Mouse (Mus musculus) forebrain, postnatal 0 days (tissue): ENCODE results near the gene Crip1. TPM values are rescaled to one million over a fixed set of nuclear protein-coding genes. Genes with fewer than 3 reads are reported as not detected.
A peak's percentile ranks its signal among the peaks of the same experiment; 100 is the strongest.
"Not testable (repeated sequence)": the region's sequence is repeated elsewhere in the genome, so short reads cannot be mapped to it uniquely, and the experiment has no call there.

Experiments used
- ATAC-seq: fragments of 200-750 bp; cut with Nextera tagmentation; 2 replicates; pipeline ENCODE4 v1.8.0; 2017; ENCODE audit warnings: mild to moderate bottlenecking, moderate library complexity
- DNase-seq: peaks from one replicate; pipeline ENCODE4 v3.0.0-alpha.2; 2015
- H3K27ac ChIP-seq: fragments of 300-500 bp; sonication (generic); 2 replicates; pipeline ENCODE4 v1.5.1; 2014; ENCODE audit warnings: low read depth, mild to moderate bottlenecking, antibody characterized with exemption, low read length, moderate library complexity, mixed read lengths
- H3K27me3 ChIP-seq: fragments of 300-500 bp; sonication (generic); 2 replicates; pipeline ENCODE4 v1.6.1; 2014; ENCODE audit warnings: mild to moderate bottlenecking, low read length, mixed read lengths; ENCODE audit not compliant: insufficient read depth
- H3K36me3 ChIP-seq: fragments of 300-500 bp; sonication (generic); 2 replicates; pipeline ENCODE4 v1.6.1; 2014; ENCODE audit warnings: mild to moderate bottlenecking, moderate library complexity; ENCODE audit not compliant: insufficient read depth
- H3K4me1 ChIP-seq: fragments of 300-500 bp; sonication (generic); 2 replicates; pipeline ENCODE4 v1.6.1; 2014; ENCODE audit warnings: antibody characterized with exemption; ENCODE audit not compliant: insufficient read depth
- H3K4me2 ChIP-seq: fragments of 300-500 bp; sonication (generic); 2 replicates; pipeline ENCODE4 v1.6.1; 2014; ENCODE audit warnings: low read depth, mild to moderate bottlenecking, moderate library complexity
- H3K4me3 ChIP-seq: fragments of 300-500 bp; sonication (generic); 2 replicates; pipeline ENCODE4 v1.5.1; 2014; ENCODE audit warnings: low read depth, low read length, mixed read lengths
- H3K9ac ChIP-seq: fragments of 300-500 bp; sonication (generic); 2 replicates; pipeline ENCODE4 v1.6.1; 2014; ENCODE audit warnings: mild to moderate bottlenecking
- H3K9me3 ChIP-seq: fragments of 300-500 bp; sonication (generic); 2 replicates; pipeline ENCODE4 v1.6.1; 2016; ENCODE audit warnings: low read length
- CTCF ChIP-seq: sonication (generic); IDR thresholded peaks from 2 replicates; pipeline ENCODE4 v1.5.1; 2016; ENCODE audit warnings: antibody characterized with exemption, control low read depth, low read depth
- WGBS: fragments of 180-500 bp; shearing (Covaris S2); extraction: QIAGEN DNeasy Blood & Tissue Kit; methylation state at CpG from one replicate; pipeline ENCODE4 v1.1.7; 2014; 5-methylcytosine and 5-hydroxymethylcytosine counted together
- polyA plus RNA-seq: library from polyadenylated mRNA; unstranded; fragments of >200 nt; fragmentation: Nextera tagmentation; extraction: Ambion mirVana; gene quantifications from 2 replicates; pipeline ENCODE4 v1.2.1, GENCODE M21; 2015
- total RNA-seq: library from RNA; depleted of rRNA; stranded (reverse); fragments of >200 nt; gene quantifications from 2 replicates; pipeline ENCODE4 v1.2.3, GENCODE M21; 2014

The Crip1 gene
- total and polyA plus RNA-seq, 2 experiments from 2014 or later: 16.1 to 28.9 TPM

GRCm38 (mm10) chr12:113185442-113186291, 39.6 kb downstream of the Crip1 start, which contains the start of gene Tmem121:
Tmem121 (plus strand) TSS chr12:113185930.
- H3K4me1 ChIP-seq: peaks cover 9% of the 10 kb centered on the region
- H3K36me3 ChIP-seq: peaks cover 25% of the 10 kb centered on the region
- H3K9ac ChIP-seq: peak within 1 kb of the TSS; percentile 84
- ATAC-seq: peak; percentile 54
- peak; percentile 63 for DNase-seq
- no peaks in the 10 kb centered on the region for H3K27me3 ChIP-seq
- H3K4me2 ChIP-seq: peak within 1 kb of the TSS; percentile 97
- H3K4me3 ChIP-seq: peak within 1 kb of the TSS; percentile 72
- WGBS: 1% methylated on average over 62 of the region's 63 CpGs
- 0 out of 2 replicates have a peak, but pooled peaks have one; percentile 1 for TF ChIP-seq CTCF
- H3K27ac ChIP-seq: peak within 1 kb of the TSS; percentile 74
- no peaks in the 10 kb centered on the region for H3K9me3 ChIP-seq

GRCm38 (mm10) chr12:113186326-113187010, 40.4 kb downstream of the Crip1 start:
- Histone ChIP-seq H3K4me2 (peak overlapping the region; percentile 97), H3K27ac (peak overlapping the region; percentile 74), H3K27me3 (no peaks in the 10 kb centered on the region), H3K9ac (peak overlapping the region; percentile 84), H3K4me3 (peak overlapping the region; percentile 72), H3K36me3 (peaks cover 32% of the 10 kb centered on the region), H3K4me1 (peaks cover 9% of the 10 kb centered on the region), H3K9me3 (no peaks in the 10 kb centered on the region)
- ATAC-seq (0 out of 2 replicates have a peak, but pooled peaks have one; percentile 14), DNase-seq (no peak)
- TF ChIP-seq CTCF: no peak
- WGBS: 32% methylated on average over 12 of the region's 12 CpGs

- no peak for ATAC-seq
These were observed 40.9 kb downstream of the Crip1 start for GRCm38 (mm10) chr12:113187011-113187375.

GRCm38 (mm10) chr12:113187584-113188295, 41.6 kb downstream of the Crip1 start:
- WGBS: 9% methylated on average over 56 of the region's 56 CpGs
- H3K4me2 ChIP-seq: peak overlapping the region; percentile 97
- peaks cover 9% of the 10 kb centered on the region for H3K4me1 ChIP-seq
- no peaks in the 10 kb centered on the region for H3K27me3 ChIP-seq
- peak overlapping the region; percentile 84 for H3K9ac ChIP-seq
- H3K4me3 ChIP-seq: peak overlapping the region; percentile 72
- no peaks in the 10 kb centered on the region for H3K9me3 ChIP-seq
- no peak overlapping the region for H3K27ac ChIP-seq
- ATAC-seq: peak; percentile 82
- TF ChIP-seq CTCF: peak; percentile 98
- peaks cover 37% of the 10 kb centered on the region for H3K36me3 ChIP-seq
- peak; percentile 93 for DNase-seq

More at GRCm38 (mm10) chr12:113187011-113187375, 40.9 kb downstream of the Crip1 start:
- Histone ChIP-seq H3K27ac (no peak overlapping the region), H3K4me3 (peak overlapping the region; percentile 72), H3K9ac (peak overlapping the region; percentile 84), H3K4me2 (peak overlapping the region; percentile 97), H3K27me3 (no peaks in the 10 kb centered on the region), H3K9me3 (no peaks in the 10 kb centered on the region), H3K36me3 (peaks cover 34% of the 10 kb centered on the region), H3K4me1 (peaks cover 9% of the 10 kb centered on the region)
- 49% methylated on average over 4 of the region's 4 CpGs for WGBS
- TF ChIP-seq CTCF: no peak
- no peak for DNase-seq

- no peak for DNase-seq
- Histone ChIP-seq H3K27me3 (no peaks in the 10 kb centered on the region), H3K4me3 (peak overlapping the region; percentile 72), H3K9me3 (no peaks in the 10 kb centered on the region), H3K9ac (no peak overlapping the region), H3K4me2 (peak overlapping the region; percentile 97), H3K36me3 (peaks cover 39% of the 10 kb centered on the region), H3K4me1 (peaks cover 9% of the 10 kb centered on the region), H3K27ac (no peak overlapping the region)
- TF ChIP-seq CTCF: no peak
- ATAC-seq: no peak
- 96% methylated on average over 51 of the region's 51 CpGs for WGBS
These were observed 42.4 kb downstream of the Crip1 start for GRCm38 (mm10) chr12:113188349-113189055.

- H3K27me3 ChIP-seq: no peaks in the 10 kb centered on the region
- 0 out of 2 replicates have a peak, but pooled peaks cover 3% of the 10 kb centered on the region for H3K9me3 ChIP-seq
These were observed 47.3 kb downstream of the Crip1 start for GRCm38 (mm10) chr12:113193423-113193822.

GRCm38 (mm10) chr12:113199132-113199531, 53.0 kb downstream of the Crip1 start:
- H3K27ac ChIP-seq, H3K4me2 ChIP-seq, H3K27me3 ChIP-seq, DNase-seq, H3K9ac ChIP-seq, H3K36me3 ChIP-seq, ATAC-seq, H3K9me3 ChIP-seq, H3K4me1 ChIP-seq, H3K4me3 ChIP-seq: not testable (repeated sequence)
- 92% methylated on average over 3 of the region's 6 CpGs for WGBS

More at GRCm38 (mm10) chr12:113193423-113193822, 47.3 kb downstream of the Crip1 start:
- Histone ChIP-seq H3K4me2 (no peak overlapping the region), H3K4me1 (no peaks in the 10 kb centered on the region), H3K9ac (no peak overlapping the region), H3K4me3 (no peak overlapping the region), H3K36me3 (peaks cover 39% of the 10 kb centered on the region), H3K27ac (no peak overlapping the region)
- no peak for TF ChIP-seq CTCF
- DNase-seq (no peak), ATAC-seq (no peak)
- WGBS: 67% methylated on average over 2 of the region's 2 CpGs
